Mouse (Mus musculus): ENCODE measurements around the gene Dedd. TPM values are rescaled to one million over a fixed set of nuclear protein-coding genes. Genes with fewer than 3 reads are reported as not detected.

Gene Dedd
- total and polyA plus RNA-seq, 2 experiments from 2014 or later, result 38.9 to 42.1 TPM

- WGBS, result under 1% methylated on average over 45 of the region's 49 CpGs
- H3K27ac ChIP-seq (ENCODE audit: low read depth, low read length), result peak within 1 kb of the TSS; percentile 91
Observed at GRCm38 (mm10) chr1:171287136-171288081, 41.5 kb upstream of the Dedd start, which contains the start of gene Usp21. TSS of gene Usp21 (minus strand) at chr1:171287991.

DNA sequence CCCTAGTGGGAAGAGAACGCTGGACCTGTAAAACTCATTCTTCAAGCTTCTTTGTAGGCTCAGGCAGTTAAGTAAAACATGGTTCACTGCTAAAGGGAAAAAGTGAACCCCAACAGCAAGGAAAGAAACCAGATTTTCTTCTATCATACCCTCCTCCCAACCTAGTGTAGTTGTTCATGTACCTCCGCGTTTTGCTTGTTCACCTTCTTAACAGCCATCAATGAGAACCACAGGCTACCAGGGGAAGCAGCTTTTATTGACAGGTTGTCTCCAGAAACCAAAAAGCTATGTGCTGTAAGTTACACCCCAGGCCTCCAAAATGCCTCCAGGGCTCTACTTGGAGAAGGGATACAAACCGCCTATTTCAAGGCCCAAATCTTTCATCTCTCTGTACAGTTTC lies 40.6 kb upstream of the Dedd start:
- Histone ChIP-seq H3K36me3 (ENCODE audit: insufficient read depth, low read length) (peaks cover 30% of the 10 kb centered on the region), H3K4me3 (ENCODE audit: low read depth, low read length) (peak overlapping the region; percentile 57; the same call in 1 of the 2 replicates), H3K9ac (replicated peaks; ENCODE audit: low read length, poor library complexity, severe bottlenecking) (no peak overlapping the region), H3K27me3 (ENCODE audit: insufficient read depth, low read length) (no peaks in the 10 kb centered on the region), H3K27ac (ENCODE audit: low read depth, low read length) (peak overlapping the region; percentile 67; the same call in 1 of the 2 replicates), H3K4me2 (ENCODE audit: low read depth, low read length, poor library complexity, severe bottlenecking) (peak overlapping the region; percentile 53; the same call in 1 of the 2 replicates), H3K4me1 (ENCODE audit: insufficient read depth, low read length) (peaks cover 6% of the 10 kb centered on the region; the same call in 1 of the 2 replicates), H3K9me3 (ENCODE audit: low read length) (no peaks in the 10 kb centered on the region)
- no peak for TF ChIP-seq CTCF (IDR thresholded peaks at IDR 0.05)
- WGBS, result 70% methylated on average over 4 of the region's 4 CpGs
- ATAC-seq (ENCODE audit: low FRiP score) (no peak), DNase-seq (ENCODE audit: low spot score) (no peak)

More at GRCm38 (mm10) chr1:171287136-171288081, 41.5 kb upstream of the Dedd start, which contains the start of gene Usp21:
- no peak for TF ChIP-seq CTCF (IDR thresholded peaks at IDR 0.05)
- Histone ChIP-seq H3K4me2 (ENCODE audit: low read depth, low read length, poor library complexity, severe bottlenecking) (peak within 1 kb of the TSS; percentile 53), H3K9ac (replicated peaks; ENCODE audit: low read length, poor library complexity, severe bottlenecking) (peak within 1 kb of the TSS; percentile 89), H3K27me3 (ENCODE audit: insufficient read depth, low read length) (no peaks in the 10 kb centered on the region), H3K4me3 (ENCODE audit: low read depth, low read length) (peak within 1 kb of the TSS; percentile 57), H3K9me3 (ENCODE audit: low read length) (no peaks in the 10 kb centered on the region), H3K4me1 (ENCODE audit: insufficient read depth, low read length) (peaks cover 6% of the 10 kb centered on the region; the same call in 1 of the 2 replicates), H3K36me3 (ENCODE audit: insufficient read depth, low read length) (peaks cover 34% of the 10 kb centered on the region)
- peak; percentile 96 for DNase-seq (ENCODE audit: low spot score)
- ATAC-seq (ENCODE audit: low FRiP score), result peak; percentile 94

- 0 out of 2 replicates have a peak, but pooled peaks cover 2% of the 10 kb centered on the region for H3K4me1 ChIP-seq (ENCODE audit: insufficient read depth, low read length)
- no peaks in the 10 kb centered on the region for H3K9me3 ChIP-seq (ENCODE audit: low read length)
- H3K4me2 ChIP-seq (ENCODE audit: low read depth, low read length, poor library complexity, severe bottlenecking), result peak overlapping the region; percentile 68; the same call in 1 of the 2 replicates
- 88% methylated on average over 3 of the region's 3 CpGs for WGBS
- H3K27ac ChIP-seq (ENCODE audit: low read depth, low read length), result peak overlapping the region; percentile 93; the same call in 1 of the 2 replicates
- ATAC-seq (ENCODE audit: low FRiP score), result no peak
- 0 out of 2 replicates have a peak, but pooled peaks cover 9% of the 10 kb centered on the region for H3K36me3 ChIP-seq (ENCODE audit: insufficient read depth, low read length)
- H3K9ac ChIP-seq (replicated peaks; ENCODE audit: low read length, poor library complexity, severe bottlenecking), result no peak overlapping the region; the same call in 1 of the 2 replicates
- no peak for DNase-seq (ENCODE audit: low spot score)
- no peak for TF ChIP-seq CTCF (IDR thresholded peaks at IDR 0.05)
- H3K4me3 ChIP-seq (ENCODE audit: low read depth, low read length), result peak overlapping the region; percentile 66
- H3K27me3 ChIP-seq (ENCODE audit: insufficient read depth, low read length), result peaks cover 12% of the 10 kb centered on the region
Observed at GRCm38 (mm10) chr1:171293351-171293750, 35.6 kb upstream of the Dedd start.

- peak overlapping the region; percentile 66 for H3K4me3 ChIP-seq (ENCODE audit: low read depth, low read length)
- H3K9ac ChIP-seq (replicated peaks; ENCODE audit: low read length, poor library complexity, severe bottlenecking), result peak overlapping the region; percentile 94
- DNase-seq (ENCODE audit: low spot score), result no peak
- H3K36me3 ChIP-seq (ENCODE audit: insufficient read depth, low read length), result 0 out of 2 replicates have a peak, but pooled peaks cover 5% of the 10 kb centered on the region
- H3K27me3 ChIP-seq (ENCODE audit: insufficient read depth, low read length), result peaks cover 12% of the 10 kb centered on the region
- H3K4me2 ChIP-seq (ENCODE audit: low read depth, low read length, poor library complexity, severe bottlenecking), result peak overlapping the region; percentile 68
- 43% methylated on average over 5 of the region's 5 CpGs for WGBS
- ATAC-seq (ENCODE audit: low FRiP score), result no peak
- peak overlapping the region; percentile 93 for H3K27ac ChIP-seq (ENCODE audit: low read depth, low read length)
- no peaks in the 10 kb centered on the region for H3K9me3 ChIP-seq (ENCODE audit: low read length)
- no peak for TF ChIP-seq CTCF (IDR thresholded peaks at IDR 0.05)
- H3K4me1 ChIP-seq (ENCODE audit: insufficient read depth, low read length), result no peaks in the 10 kb centered on the region
Observed at GRCm38 (mm10) chr1:171293906-171294297, 35.0 kb upstream of the Dedd start.

DNA sequence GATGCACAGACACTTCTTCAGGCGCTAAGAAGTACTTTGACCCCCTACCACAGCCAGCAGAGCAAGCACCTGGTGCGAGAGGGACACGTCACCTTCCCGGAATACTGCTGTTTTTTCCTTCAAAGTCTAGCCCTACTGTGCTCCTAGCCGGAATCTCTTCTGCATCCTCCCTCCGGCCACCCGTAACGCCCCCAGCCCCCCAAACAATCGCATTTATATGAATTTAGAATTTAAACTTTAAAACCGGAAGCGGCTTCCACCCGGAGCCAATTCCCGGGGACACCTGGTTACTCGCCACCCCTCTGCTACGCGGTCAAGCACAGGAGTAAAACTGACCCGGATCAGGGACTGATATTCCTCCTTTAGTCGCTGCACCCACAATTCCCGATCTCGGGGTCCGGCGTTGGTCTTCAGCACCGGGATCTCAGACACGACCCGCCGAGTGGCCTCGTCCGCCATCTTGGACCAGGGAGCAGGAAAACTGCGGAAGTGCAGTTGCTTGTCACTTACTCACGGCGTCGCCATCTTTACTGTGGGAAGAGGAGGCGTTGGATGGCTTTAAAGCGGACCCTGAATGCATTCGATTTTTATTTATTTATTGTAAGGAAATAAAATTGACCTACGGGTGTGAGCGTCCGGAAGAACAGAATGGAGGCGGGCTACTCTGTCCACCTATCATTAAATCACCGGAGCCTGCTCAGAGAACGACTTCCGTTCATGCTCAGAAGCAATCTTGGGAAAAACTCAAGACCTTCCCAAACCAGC lies 34.5 kb upstream of the Dedd start, which contains the start of gene Ufc1:
Gene Ufc1, minus strand, starts transcription at position 727 of the 765 bp plus-strand sequence.
- H3K4me3 ChIP-seq (ENCODE audit: low read depth, low read length), result peak within 1 kb of the TSS; percentile 66
- H3K4me1 ChIP-seq (ENCODE audit: insufficient read depth, low read length), result no peaks in the 10 kb centered on the region
- under 1% methylated on average over 42 of the region's 42 CpGs for WGBS

More for the DNA sequence above, 34.5 kb upstream of the Dedd start, which contains the start of gene Ufc1:
- ATAC-seq (ENCODE audit: low FRiP score) (peak; percentile 75), DNase-seq (ENCODE audit: low spot score) (peak; percentile 95)
- TF ChIP-seq CTCF (IDR thresholded peaks at IDR 0.05), result peak; percentile 58
- Histone ChIP-seq H3K9ac (replicated peaks; ENCODE audit: low read length, poor library complexity, severe bottlenecking) (peak within 1 kb of the TSS; percentile 94), H3K36me3 (ENCODE audit: insufficient read depth, low read length) (no peaks in the 10 kb centered on the region), H3K27ac (ENCODE audit: low read depth, low read length) (peak within 1 kb of the TSS; percentile 93), H3K4me2 (ENCODE audit: low read depth, low read length, poor library complexity, severe bottlenecking) (peak within 1 kb of the TSS; percentile 68), H3K9me3 (ENCODE audit: low read length) (no peaks in the 10 kb centered on the region), H3K27me3 (ENCODE audit: insufficient read depth, low read length) (peaks cover 12% of the 10 kb centered on the region)
